Mouse (Mus musculus): ENCODE data around the gene Hist1h2bq.
"Not testable (repeated sequence)": the region's sequence is repeated elsewhere in the genome, so short reads cannot be mapped to it uniquely, and the experiment has no call there.

Gene Hist1h2bq

DNA sequence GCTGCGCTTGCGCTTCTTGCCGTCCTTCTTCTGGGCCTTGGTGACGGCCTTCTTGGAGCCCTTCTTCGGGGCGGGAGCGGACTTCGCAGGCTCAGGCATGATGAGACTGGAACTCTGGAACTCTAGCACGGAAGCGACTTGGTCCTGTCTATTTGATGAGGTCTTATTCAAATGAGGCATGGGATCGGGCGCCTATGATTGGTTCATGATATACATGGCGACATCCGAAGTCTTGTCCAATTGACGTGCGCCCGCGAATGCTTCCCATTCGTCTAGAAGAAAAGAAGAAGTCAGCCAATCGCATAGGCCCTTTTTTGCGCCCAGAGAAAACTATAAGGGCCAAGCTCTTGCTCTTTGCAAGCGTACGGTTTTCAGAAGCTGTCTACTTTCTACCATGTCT, at the start of gene Hist1h2bq, which contains the start of gene Hist1h2ao:
Hist1h2bq (minus strand) TSS at position 125 of the 400 bp plus-strand sequence.
Hist1h2ao (plus strand) TSS at position 393 of the 400 bp plus-strand sequence.
- DNase-seq (ENCODE audit: low spot score): not testable (repeated sequence)

DNA sequence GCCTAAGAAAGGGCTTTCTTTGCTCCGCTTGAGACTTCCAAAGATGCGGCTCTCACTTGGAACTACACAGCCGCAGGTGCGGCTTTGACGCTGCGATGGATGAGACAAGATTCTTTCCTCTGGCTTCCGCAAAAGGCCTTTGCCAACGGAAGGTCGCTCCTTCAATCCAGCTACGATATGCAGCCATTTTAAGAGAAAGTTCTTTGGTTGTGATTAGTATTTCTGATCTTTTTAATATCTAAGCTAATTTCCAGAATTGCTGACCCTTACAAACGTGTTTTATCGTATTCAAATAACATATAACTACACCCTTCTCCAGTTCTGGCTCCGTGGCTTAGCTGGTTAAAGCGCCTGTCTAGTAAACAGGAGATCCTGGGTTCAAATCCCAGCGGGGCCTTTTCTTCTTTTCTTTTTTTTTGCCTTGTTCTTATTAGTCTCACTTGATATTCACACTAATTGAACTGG, 45.7 kb upstream of the Hist1h2bq start:
- peak; percentile 9 for DNase-seq (ENCODE audit: low spot score)

DNA sequence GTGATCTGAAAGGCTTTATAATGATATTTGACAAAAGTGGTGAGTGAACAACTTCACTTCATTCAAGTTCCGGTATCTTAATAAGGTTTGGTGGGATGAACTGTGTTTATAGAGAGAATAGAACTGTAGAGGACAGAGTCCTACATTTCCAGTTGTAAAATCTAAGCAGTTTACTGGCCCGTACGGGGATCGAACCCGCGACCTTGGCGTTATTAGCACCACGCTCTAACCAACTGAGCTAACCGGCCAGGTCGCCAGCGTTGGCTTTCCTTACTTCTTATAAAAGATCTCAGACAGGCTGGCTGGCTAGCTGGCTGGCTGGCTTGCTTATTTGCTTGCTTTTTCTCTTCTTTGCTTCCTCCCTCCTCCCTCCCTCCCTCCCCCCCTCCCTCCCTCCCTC, 45.1 kb upstream of the Hist1h2bq start:
- DNase-seq (ENCODE audit: low spot score): peak; percentile 39

DNA sequence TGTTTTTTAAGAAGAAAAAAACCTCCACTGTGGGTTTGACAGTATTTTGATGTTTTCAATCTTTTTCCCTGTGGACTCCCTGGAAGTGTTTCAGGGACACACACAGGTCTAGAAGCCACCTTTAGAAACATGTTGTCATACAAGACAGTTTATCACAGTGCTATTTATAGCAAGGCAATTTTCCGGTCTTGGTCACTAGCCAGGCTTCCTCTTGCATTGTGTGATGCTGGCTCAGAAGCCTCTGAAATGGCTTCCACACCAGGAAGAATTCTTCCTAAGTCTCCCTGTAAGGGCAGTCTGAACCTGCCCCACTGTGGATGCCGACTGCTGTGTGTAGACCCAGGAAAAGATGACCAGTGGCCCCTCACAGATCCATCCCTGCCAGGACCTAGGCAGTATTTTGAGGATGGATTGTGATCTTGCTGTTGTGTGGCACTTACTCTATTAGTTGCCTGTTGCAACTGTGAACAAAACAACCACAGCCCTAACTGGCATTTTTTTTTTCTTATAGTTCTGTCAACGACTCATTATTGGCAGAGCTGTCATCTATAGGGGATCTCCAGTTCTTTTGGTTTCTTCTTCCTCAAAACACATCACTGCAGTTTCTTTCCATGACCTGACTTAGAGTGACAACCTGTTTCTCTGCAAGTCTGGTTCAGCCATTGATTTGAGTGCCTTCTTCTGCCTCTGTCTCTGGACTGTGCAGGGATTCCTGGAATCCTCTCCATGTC, 42.4 kb upstream of the Hist1h2bq start:
- DNase-seq (ENCODE audit: low spot score): no peak

DNA sequence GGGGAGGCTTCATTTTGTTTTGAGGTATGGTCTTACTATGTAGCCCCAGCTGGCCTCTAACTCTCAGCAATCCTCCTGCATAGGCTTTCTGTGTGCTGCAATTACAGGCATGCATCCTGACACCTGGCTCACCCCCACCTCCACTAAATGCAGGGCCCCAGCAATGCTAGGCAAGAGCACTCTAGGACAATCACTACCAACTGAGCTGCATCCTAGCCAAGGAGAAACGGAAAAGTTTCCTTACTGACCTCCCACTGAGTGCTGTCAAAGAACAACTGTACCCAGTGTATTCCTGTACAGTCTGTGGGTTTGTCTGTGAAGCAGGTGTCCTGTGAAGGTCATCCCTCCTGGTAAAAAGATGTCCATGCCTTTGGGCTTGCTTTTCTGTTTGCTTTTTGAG, 40.7 kb upstream of the Hist1h2bq start:
- DNase-seq (ENCODE audit: low spot score): not testable (repeated sequence)

DNA sequence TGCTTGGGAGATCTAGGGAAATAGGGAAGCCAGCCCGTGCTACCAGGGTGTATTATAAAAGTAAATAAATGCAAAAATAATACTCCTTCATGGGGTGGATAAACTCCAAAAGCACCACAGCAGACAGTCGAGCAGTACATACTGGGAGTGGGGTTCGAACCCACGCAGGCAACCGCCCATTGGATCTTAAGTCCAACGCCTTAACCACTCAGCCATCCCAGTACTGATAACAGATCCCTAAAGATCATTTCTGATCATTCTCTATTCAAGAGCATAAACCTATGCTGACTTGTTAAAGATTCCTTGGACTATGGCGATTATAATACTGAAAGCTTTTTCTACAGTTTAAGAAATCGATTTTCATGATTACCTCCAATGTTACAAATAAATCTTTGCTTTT, 37.9 kb upstream of the Hist1h2bq start:
- DNase-seq (ENCODE audit: low spot score): no peak

DNA sequence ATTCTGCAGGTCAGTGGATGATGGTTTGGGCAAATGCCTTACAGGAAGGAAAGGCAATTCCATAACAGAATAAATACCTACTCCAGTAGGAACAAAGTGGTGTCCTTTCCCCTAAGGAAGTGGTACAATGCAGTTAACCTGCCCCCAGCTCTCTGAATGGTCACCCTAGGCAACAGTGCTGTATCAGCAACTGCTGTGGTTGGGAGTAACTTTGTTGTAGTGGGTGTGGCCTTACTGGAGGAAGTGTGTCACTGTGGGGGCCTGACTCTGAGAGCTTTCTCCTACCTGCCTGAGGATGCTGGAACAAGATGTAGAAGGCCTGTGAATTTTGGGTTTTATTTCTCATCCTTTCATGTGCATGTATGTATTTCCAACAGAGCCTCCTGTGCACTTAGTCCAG, 36.4 kb upstream of the Hist1h2bq start:
- not testable (repeated sequence) for DNase-seq (ENCODE audit: low spot score)

DNA sequence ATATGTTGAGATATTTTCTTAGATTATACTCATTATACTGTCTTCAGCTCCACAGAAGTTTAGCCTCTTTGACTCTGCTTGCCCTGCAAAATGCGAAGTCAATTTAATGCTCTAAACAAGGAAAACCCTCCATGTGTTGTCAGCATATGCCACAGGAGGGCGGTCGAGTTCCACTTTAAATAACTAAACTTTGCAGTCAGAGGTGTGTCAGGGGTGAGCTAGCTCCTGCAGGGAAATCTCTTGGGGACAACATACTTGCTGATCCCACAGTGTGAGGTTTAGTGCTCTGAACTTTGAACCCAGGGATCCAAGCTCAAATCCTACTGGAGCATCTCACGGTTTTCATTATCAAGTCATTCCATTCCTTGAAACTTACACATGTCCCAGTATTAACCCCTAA, 30.5 kb upstream of the Hist1h2bq start:
- not testable (repeated sequence) for DNase-seq (ENCODE audit: low spot score)

DNA sequence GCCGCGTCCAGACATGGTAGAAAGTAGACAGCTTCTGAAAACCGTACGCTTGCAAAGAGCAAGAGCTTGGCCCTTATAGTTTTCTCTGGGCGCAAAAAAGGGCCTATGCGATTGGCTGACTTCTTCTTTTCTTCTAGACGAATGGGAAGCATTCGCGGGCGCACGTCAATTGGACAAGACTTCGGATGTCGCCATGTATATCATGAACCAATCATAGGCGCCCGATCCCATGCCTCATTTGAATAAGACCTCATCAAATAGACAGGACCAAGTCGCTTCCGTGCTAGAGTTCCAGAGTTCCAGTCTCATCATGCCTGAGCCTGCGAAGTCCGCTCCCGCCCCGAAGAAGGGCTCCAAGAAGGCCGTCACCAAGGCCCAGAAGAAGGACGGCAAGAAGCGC, 23.5 kb upstream of the Hist1h2bq start, which contains the start of the genes Hist1h2ap and Hist1h2br:
Hist1h2ap (minus strand) TSS at position 47 of the 400 bp plus-strand sequence.
Hist1h2br (plus strand) TSS at position 283 of the 400 bp plus-strand sequence.
- not testable (repeated sequence) for DNase-seq (ENCODE audit: low spot score)

DNA sequence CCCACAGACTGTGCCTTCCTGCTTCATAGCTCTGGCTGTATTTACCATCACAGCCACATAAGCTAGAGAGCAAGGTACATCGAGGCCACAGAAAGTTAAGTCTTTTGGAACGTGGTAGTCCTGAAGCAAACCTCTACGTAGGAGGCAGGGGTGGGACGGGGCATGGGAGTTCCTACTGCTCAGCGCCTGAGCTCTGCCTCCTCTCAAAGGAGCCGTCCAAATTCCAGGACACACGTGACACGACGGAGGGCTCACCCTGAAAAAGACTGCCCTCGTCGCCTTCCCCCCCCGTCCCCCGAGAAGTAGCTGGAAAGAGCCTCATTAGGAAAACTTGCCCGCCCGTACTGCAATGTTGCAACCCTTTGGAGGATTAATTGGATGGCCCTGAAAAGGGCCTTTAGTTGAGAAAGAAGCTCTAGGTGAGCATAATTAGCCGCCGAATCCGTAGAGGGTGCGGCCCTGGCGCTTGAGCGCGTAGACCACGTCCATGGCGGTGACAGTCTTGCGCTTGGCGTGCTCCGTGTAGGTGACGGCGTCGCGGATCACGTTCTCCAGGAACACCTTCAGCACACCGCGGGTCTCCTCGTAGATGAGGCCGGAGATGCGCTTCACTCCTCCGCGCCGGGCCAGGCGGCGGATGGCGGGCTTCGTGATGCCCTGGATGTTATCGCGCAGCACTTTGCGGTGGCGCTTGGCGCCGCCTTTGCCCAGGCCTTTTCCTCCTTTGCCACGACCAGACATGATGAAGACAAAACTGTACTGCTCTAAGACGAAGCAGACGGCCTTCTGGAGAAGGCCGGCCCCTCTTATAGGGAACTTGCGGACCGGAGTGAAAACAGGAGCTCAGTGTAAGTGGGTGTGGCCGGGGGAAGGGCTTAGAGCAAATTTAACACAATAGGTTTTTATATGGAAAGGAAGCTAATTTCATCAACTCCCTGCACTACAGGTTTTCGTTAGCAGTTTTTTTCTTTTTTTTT, 21.7 kb upstream of the Hist1h2bq start, which contains the start of gene Hist1h4n:
Hist1h4n (minus strand) TSS at position 779 of the 977 bp plus-strand sequence.
- peak; percentile 47 for DNase-seq (ENCODE audit: low spot score)

DNA sequence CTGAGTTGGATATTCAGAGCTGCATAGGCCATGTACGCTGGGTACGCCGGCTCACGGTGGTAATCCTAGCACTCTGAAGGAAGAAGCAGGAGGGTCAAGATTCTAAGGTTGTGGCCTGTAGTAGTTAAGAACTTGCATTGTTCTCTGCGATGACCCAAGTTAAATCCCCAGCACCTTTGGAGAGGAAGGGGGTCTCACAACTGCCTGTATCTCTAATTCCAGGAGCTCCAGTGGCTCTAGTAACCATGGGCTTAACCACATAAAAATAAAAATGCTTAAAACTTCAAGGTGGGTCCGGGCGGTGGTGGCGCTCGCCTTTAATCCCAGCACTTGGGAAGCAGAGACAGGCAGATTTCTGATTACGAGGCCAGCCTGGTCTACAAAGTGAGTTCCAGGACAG, 20.3 kb upstream of the Hist1h2bq start:
- no peak for DNase-seq (ENCODE audit: low spot score)

DNA sequence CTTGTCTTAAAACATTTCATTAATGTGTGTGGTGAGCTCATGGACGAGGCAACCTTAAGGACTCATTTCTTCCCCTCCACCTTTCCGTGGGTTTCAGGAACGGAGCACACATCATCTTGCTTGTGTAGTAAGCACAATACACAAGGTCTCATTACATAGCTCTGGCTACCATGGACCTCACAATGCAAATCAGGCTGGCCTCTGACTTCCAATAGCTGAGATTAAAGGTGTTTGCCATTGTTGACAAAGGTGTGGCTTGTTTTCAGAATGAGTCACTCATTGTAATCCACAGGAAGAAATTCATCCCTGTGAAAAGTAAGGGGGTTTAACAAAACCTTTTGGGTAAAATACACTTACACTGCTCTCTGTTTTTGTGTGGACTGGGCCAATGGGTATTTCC, 18.5 kb upstream of the Hist1h2bq start:
- DNase-seq (ENCODE audit: low spot score): no peak

DNA sequence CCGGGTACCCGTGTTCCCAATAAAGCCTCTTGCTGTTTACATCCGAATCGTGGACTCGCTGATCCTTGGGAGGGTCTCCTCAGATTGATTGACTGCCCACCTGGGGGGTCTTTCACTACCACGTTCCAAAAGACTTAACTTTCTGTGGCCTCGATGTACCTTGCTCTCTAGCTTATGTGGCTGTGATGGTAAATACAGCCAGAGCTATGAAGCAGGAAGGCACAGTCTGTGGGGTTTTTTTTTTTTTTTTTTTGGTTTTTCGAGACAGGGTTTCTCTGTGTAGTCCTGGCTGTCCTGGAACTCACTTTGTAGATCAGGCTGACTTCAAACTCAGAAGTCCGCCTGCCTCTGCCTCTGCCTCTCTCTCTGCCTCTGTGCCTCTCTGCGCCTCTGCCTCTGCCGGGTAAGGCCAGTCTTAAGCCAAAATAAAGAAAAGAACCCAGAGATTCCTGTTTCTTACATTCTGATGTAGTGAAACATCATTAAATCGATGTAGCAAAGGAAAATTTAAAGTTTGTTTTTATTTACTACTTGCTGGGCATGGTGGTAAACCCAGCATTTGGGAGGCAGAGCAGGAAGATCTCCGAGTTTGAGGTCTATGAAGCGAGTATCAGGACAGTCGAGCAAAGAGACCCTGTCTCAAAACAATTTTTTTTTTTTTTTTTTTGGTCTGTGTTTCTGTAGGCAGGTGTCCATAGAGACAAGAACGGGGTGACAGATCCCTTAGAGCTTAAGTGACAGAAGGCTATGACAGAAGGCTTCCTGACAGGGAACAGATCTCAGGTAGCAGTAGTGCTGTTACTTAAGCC, 10.3 kb upstream of the Hist1h2bq start:
- not testable (repeated sequence) for DNase-seq (ENCODE audit: low spot score)

DNA sequence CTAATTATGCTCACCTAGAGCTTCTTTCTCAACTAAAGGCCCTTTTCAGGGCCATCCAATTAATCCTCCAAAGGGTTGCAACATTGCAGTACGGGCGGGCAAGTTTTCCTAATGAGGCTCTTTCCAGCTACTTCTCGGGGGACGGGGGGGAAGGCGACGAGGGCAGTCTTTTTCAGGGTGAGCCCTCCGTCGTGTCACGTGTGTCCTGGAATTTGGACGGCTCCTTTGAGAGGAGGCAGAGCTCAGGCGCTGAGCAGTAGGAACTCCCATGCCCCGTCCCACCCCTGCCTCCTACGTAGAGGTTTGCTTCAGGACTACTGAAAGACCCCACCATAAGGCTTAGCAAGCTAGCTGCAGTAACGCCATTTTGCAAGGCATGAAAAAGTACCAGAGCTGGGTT, 2.1 kb upstream of the Hist1h2bq start:
- DNase-seq (ENCODE audit: low spot score): not testable (repeated sequence)

DNA sequence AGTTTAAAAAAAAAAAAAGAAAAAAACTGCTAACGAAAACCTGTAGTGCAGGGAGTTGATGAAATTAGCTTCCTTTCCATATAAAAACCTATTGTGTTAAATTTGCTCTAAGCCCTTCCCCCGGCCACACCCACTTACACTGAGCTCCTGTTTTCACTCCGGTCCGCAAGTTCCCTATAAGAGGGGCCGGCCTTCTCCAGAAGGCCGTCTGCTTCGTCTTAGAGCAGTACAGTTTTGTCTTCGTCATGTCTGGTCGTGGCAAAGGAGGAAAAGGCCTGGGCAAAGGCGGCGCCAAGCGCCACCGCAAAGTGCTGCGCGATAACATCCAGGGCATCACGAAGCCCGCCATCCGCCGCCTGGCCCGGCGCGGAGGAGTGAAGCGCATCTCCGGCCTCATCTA, 1.5 kb upstream of the Hist1h2bq start, which contains the start of gene Hist1h4m:
Hist1h4m (plus strand) TSS at position 208 of the 400 bp plus-strand sequence.
- DNase-seq (ENCODE audit: low spot score): peak; percentile 53

DNA sequence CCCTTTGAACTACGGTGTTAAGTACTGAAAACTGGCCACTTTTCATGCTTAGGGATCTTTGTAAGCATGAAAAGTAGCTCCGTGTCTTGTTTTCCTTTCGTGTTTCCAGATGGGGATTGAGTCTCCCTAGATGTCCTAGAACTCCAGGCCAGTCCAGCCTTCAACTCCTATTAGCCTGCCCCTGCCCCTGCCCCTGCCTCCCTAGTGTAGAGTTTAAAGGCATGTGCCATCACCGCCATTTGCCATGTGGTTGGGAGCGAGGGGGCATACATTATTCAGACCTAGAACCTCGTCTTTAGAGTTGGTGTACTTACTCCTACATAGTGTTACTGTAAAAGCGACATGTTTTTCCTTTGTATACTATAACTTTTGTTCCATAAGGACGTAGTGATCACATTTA, 1.1 kb upstream of the Hist1h2bq start:
- not testable (repeated sequence) for DNase-seq (ENCODE audit: low spot score)

DNA sequence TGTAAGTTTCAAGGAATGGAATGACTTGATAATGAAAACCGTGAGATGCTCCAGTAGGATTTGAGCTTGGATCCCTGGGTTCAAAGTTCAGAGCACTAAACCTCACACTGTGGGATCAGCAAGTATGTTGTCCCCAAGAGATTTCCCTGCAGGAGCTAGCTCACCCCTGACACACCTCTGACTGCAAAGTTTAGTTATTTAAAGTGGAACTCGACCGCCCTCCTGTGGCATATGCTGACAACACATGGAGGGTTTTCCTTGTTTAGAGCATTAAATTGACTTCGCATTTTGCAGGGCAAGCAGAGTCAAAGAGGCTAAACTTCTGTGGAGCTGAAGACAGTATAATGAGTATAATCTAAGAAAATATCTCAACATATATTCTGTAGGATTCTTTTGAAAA, 6.9 kb downstream of the Hist1h2bq start:
- not testable (repeated sequence) for DNase-seq (ENCODE audit: low spot score)

DNA sequence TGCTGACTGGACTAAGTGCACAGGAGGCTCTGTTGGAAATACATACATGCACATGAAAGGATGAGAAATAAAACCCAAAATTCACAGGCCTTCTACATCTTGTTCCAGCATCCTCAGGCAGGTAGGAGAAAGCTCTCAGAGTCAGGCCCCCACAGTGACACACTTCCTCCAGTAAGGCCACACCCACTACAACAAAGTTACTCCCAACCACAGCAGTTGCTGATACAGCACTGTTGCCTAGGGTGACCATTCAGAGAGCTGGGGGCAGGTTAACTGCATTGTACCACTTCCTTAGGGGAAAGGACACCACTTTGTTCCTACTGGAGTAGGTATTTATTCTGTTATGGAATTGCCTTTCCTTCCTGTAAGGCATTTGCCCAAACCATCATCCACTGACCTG, 12.8 kb downstream of the Hist1h2bq start:
- not testable (repeated sequence) for DNase-seq (ENCODE audit: low spot score)

DNA sequence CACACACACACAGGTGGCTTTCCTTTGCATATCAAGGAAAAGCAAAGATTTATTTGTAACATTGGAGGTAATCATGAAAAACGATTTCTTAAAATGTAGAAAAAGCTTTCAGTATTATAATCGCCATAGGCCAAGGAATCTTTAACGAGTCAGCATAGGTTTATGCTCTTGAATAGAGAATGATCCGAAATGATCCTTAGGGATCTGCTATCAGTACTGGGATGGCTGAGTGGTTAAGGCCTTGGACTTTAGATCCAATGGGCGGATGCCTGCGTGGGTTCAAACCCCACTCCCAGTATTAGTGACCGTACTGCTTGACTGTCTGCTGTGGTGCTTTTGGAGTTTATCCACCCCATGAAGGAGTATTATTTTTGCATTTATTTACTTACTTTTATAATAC, 14.4 kb downstream of the Hist1h2bq start:
- DNase-seq (ENCODE audit: low spot score): no peak

DNA sequence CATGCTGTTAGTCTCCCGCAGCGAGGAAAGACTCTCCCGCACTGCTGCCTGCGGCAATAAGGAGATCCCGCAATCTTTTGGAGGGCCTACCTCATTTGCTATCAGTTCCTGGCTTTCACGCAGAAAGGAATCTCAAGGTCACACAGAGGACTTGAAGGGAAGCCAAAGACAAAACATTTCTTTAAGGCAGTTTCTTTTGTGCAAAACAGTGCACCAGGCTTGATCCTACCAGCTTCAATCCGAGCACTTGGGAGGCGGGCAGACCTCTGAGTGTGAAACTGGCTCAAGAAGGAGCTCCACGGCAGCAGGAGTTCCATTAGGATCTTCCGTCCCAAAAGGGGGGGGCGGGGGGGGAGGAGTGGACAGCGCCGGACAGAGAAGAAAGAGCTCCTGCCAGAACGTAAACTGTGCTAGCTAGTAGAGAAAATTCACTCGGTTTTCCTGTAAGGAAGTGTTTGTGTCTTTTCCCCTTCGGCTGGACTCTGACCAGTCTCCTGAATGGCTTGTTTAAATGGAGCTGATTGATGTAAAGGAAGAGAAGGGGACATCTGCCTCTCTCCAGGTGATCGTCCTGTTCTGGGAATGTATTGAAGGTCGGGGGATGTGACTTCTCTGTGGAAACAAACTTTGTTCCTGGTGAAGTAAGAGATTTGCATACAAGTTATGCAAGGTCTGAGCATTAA, 19.3 kb downstream of the Hist1h2bq start:
- no peak for DNase-seq (ENCODE audit: low spot score)

DNA sequence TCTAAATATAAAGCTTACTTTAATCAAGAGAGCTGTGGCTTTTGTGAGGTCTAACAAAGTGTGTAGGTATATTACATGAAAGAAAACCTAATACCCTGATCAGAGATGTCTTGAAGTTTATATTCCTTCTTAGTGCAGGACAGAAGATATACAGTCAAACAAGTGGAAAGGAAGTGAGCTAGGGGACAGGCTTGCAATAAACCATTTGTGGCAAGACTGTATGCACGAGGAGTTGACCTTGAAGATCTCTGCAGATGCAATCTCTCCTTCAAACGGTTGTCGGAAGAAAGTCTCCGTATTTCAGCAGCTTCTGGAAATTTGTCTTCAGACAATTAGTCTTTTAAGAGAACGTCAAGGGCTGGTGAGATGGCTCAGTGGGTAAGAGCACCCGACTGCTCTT, 20.1 kb downstream of the Hist1h2bq start:
- no peak for DNase-seq (ENCODE audit: low spot score)
